Mouse (Mus musculus) embryonic facial prominence, embryonic 15.5 days (tissue): Measurements from ENCODE around the gene Glul. TPM values are rescaled to one million over a fixed set of nuclear protein-coding genes. Genes with fewer than 3 reads are reported as not detected.
"Not testable (repeated sequence)": the region's sequence is repeated elsewhere in the genome, so short reads cannot be mapped to it uniquely, and the experiment has no call there.

Experiments
- ATAC-seq: fragments of 200-750 bp; cut with Nextera tagmentation; 2 replicates; pipeline ENCODE4 v1.8.0; 2017; ENCODE audit warnings: low read depth, moderate TSS enrichment; ENCODE audit not compliant: insufficient number of reproducible peaks, low FRiP score, low TSS enrichment
- H3K27ac ChIP-seq: fragments of 300-500 bp; sonication (generic); replicated peaks from 2 replicates; pipeline ENCODE4 v1.5.1; 2015; ENCODE audit warnings: mild to moderate bottlenecking, inconsistent platforms
- H3K27me3 ChIP-seq: fragments of 300-500 bp; sonication (generic); 2 replicates; pipeline ENCODE4 v1.6.1; 2015; ENCODE audit warnings: inconsistent platforms
- H3K36me3 ChIP-seq: fragments of 300-500 bp; sonication (generic); 2 replicates; pipeline ENCODE4 v1.6.1; 2015; ENCODE audit warnings: mild to moderate bottlenecking, inconsistent platforms
- H3K4me1 ChIP-seq: fragments of 300-500 bp; sonication (generic); 2 replicates; pipeline ENCODE4 v1.6.1; 2015; ENCODE audit warnings: inconsistent platforms
- H3K4me2 ChIP-seq: fragments of 300-500 bp; sonication (generic); replicated peaks from 2 replicates; pipeline ENCODE4 v1.6.1; 2015; ENCODE audit warnings: mild to moderate bottlenecking, inconsistent platforms
- H3K4me3 ChIP-seq: fragments of 300-500 bp; sonication (generic); replicated peaks from 2 replicates; pipeline ENCODE4 v1.5.1; 2015; ENCODE audit warnings: mild to moderate bottlenecking, inconsistent platforms
- H3K9ac ChIP-seq: fragments of 300-500 bp; sonication (generic); 2 replicates; pipeline ENCODE4 v1.6.1; 2015; ENCODE audit warnings: inconsistent platforms
- H3K9me3 ChIP-seq: fragments of 300-500 bp; sonication (generic); replicated peaks from 2 replicates; pipeline ENCODE4 v1.6.1; 2016; ENCODE audit warnings: inconsistent platforms
- WGBS: fragments of 180-500 bp; shearing (Covaris S2); methylation state at CpG from one replicate; pipeline ENCODE4 v1.1.7; 2015; 5-methylcytosine and 5-hydroxymethylcytosine counted together
- polyA plus RNA-seq: library from polyadenylated mRNA; unstranded; fragments of >200 nt; fragmentation: Nextera tagmentation; extraction: Ambion mirVana; gene quantifications from 2 replicates; pipeline ENCODE4 v1.2.1, GENCODE M21; 2015

Gene Glul
- polyA plus RNA-seq: 115 and 119 TPM in 2 replicates

GRCm38 (mm10) chr1:153899731-153900380 lies at the start of gene Glul, which contains the start of gene Teddm2:
Gene Glul, plus strand, starts transcription at chr1:153899944.
Gene Teddm2, minus strand, starts transcription at chr1:153900228.
- Histone ChIP-seq H3K36me3 (peaks cover 23% of the 10 kb centered on the region; the same call in 1 of the 2 replicates), H3K27me3 (no peaks in the 10 kb centered on the region), H3K9ac (peak within 1 kb of the TSS; percentile 77), H3K9me3 (no peaks in the 10 kb centered on the region), H3K4me2 (peak within 1 kb of the TSS; percentile 79), H3K27ac (peak within 1 kb of the TSS; percentile 97), H3K4me1 (peaks cover 26% of the 10 kb centered on the region), H3K4me3 (peak within 1 kb of the TSS; percentile 85)
- peak; percentile 96 for ATAC-seq
- WGBS: under 1% methylated on average over 51 of the region's 51 CpGs

- not testable (repeated sequence) for H3K4me2 ChIP-seq, H3K9ac ChIP-seq, H3K9me3 ChIP-seq, H3K36me3 ChIP-seq, H3K27me3 ChIP-seq, H3K27ac ChIP-seq, ATAC-seq, H3K4me1 ChIP-seq, H3K4me3 ChIP-seq
- WGBS: 73% methylated on average over 7 of the region's 7 CpGs
Measured at GRCm38 (mm10) chr1:153852696-153853095, 47.0 kb upstream of the Glul start.

GRCm38 (mm10) chr1:153855946-153856345 lies 43.8 kb upstream of the Glul start:
- Histone ChIP-seq H3K9ac (no peak overlapping the region), H3K4me2 (no peak overlapping the region), H3K4me3 (no peak overlapping the region), H3K36me3 (no peaks in the 10 kb centered on the region), H3K9me3 (no peaks in the 10 kb centered on the region), H3K27ac (no peak overlapping the region), H3K27me3 (no peaks in the 10 kb centered on the region), H3K4me1 (no peaks in the 10 kb centered on the region)
- 58% methylated on average over 8 of the region's 8 CpGs for WGBS
- no peak for ATAC-seq

GRCm38 (mm10) chr1:153874045-153874444 lies 25.7 kb upstream of the Glul start, which contains the start of gene Teddm1b:
Gene Teddm1b, plus strand, starts transcription at chr1:153874345.
- Histone ChIP-seq H3K36me3 (no peaks in the 10 kb centered on the region), H3K9me3 (no peaks in the 10 kb centered on the region), H3K4me2 (no peak within 1 kb of the TSS), H3K4me1 (no peaks in the 10 kb centered on the region), H3K27me3 (no peaks in the 10 kb centered on the region), H3K9ac (no peak within 1 kb of the TSS), H3K27ac (no peak within 1 kb of the TSS), H3K4me3 (no peak within 1 kb of the TSS)
- 85% methylated on average over 6 of the region's 6 CpGs for WGBS
- no peak for ATAC-seq

- not testable (repeated sequence) for H3K9me3 ChIP-seq, H3K27ac ChIP-seq, H3K9ac ChIP-seq, H3K4me1 ChIP-seq, H3K4me3 ChIP-seq, H3K36me3 ChIP-seq, H3K4me2 ChIP-seq, ATAC-seq, H3K27me3 ChIP-seq
- WGBS: 93% methylated on average over 17 of the region's 17 CpGs
Measured at GRCm38 (mm10) chr1:153880391-153880790, 19.4 kb upstream of the Glul start.

- Histone ChIP-seq H3K36me3 (no peaks in the 10 kb centered on the region), H3K9me3 (no peaks in the 10 kb centered on the region), H3K9ac (no peak overlapping the region), H3K4me3 (no peak overlapping the region), H3K27ac (no peak overlapping the region), H3K27me3 (0 out of 2 replicates have a peak, but pooled peaks cover 1% of the 10 kb centered on the region), H3K4me2 (no peak overlapping the region), H3K4me1 (peaks cover 7% of the 10 kb centered on the region)
- no peak for ATAC-seq
- 21% methylated on average over 17 of the region's 17 CpGs for WGBS
Measured at GRCm38 (mm10) chr1:153886024-153886633, 13.6 kb upstream of the Glul start.

GRCm38 (mm10) chr1:153890121-153890520 lies 9.6 kb upstream of the Glul start:
- Histone ChIP-seq H3K4me2 (no peak overlapping the region), H3K27me3 (0 out of 2 replicates have a peak, but pooled peaks cover 3% of the 10 kb centered on the region), H3K4me1 (peaks cover 8% of the 10 kb centered on the region), H3K36me3 (no peaks in the 10 kb centered on the region), H3K27ac (no peak overlapping the region), H3K4me3 (no peak overlapping the region), H3K9ac (no peak overlapping the region), H3K9me3 (no peaks in the 10 kb centered on the region)
- 91% methylated on average over 10 of the region's 10 CpGs for WGBS
- ATAC-seq: no peak

- ATAC-seq: no peak
- Histone ChIP-seq H3K4me1 (peaks cover 5% of the 10 kb centered on the region), H3K36me3 (no peaks in the 10 kb centered on the region)
Measured at GRCm38 (mm10) chr1:153891442-153891841, 8.3 kb upstream of the Glul start, which contains the start of gene Teddm1a. Gene Teddm1a, plus strand, starts transcription at chr1:153891742.

GRCm38 (mm10) chr1:153893746-153894145 lies 6.0 kb upstream of the Glul start:
- no peak overlapping the region for H3K4me3 ChIP-seq
- peaks cover 4% of the 10 kb centered on the region for H3K4me1 ChIP-seq
- ATAC-seq: no peak
- no peak overlapping the region for H3K4me2 ChIP-seq
- 56% methylated on average over 2 of the region's 2 CpGs for WGBS
- no peak overlapping the region for H3K27ac ChIP-seq
- no peaks in the 10 kb centered on the region for H3K36me3 ChIP-seq
- H3K9ac ChIP-seq: no peak overlapping the region
- H3K9me3 ChIP-seq: no peaks in the 10 kb centered on the region
- H3K27me3 ChIP-seq: 0 out of 2 replicates have a peak, but pooled peaks cover 3% of the 10 kb centered on the region

More at GRCm38 (mm10) chr1:153891442-153891841, 8.3 kb upstream of the Glul start, which contains the start of gene Teddm1a:
- 0 out of 2 replicates have a peak, but pooled peaks cover 3% of the 10 kb centered on the region for H3K27me3 ChIP-seq
- no peak within 1 kb of the TSS for H3K9ac ChIP-seq
- H3K9me3 ChIP-seq: no peaks in the 10 kb centered on the region
- WGBS: 51% methylated on average over 4 of the region's 4 CpGs
- H3K4me3 ChIP-seq: no peak within 1 kb of the TSS
- no peak within 1 kb of the TSS for H3K4me2 ChIP-seq
- H3K27ac ChIP-seq: no peak within 1 kb of the TSS

GRCm38 (mm10) chr1:153894201-153894893 lies 5.4 kb upstream of the Glul start:
- no peaks in the 10 kb centered on the region for H3K36me3 ChIP-seq
- WGBS: 51% methylated on average over 8 of the region's 8 CpGs
- H3K9ac ChIP-seq: no peak overlapping the region
- 0 out of 2 replicates have a peak, but pooled peaks cover 3% of the 10 kb centered on the region for H3K27me3 ChIP-seq
- no peak for ATAC-seq
- peaks cover 10% of the 10 kb centered on the region for H3K4me1 ChIP-seq
- no peak overlapping the region for H3K4me3 ChIP-seq
- H3K9me3 ChIP-seq: no peaks in the 10 kb centered on the region
- no peak overlapping the region for H3K4me2 ChIP-seq
- H3K27ac ChIP-seq: no peak overlapping the region

- H3K4me2 ChIP-seq: no peak overlapping the region
Measured at GRCm38 (mm10) chr1:153894979-153895378, 4.8 kb upstream of the Glul start.

More at GRCm38 (mm10) chr1:153894979-153895378, 4.8 kb upstream of the Glul start:
- Histone ChIP-seq H3K4me3 (no peak overlapping the region), H3K9ac (no peak overlapping the region), H3K27me3 (0 out of 2 replicates have a peak, but pooled peaks cover 3% of the 10 kb centered on the region), H3K36me3 (no peaks in the 10 kb centered on the region), H3K9me3 (no peaks in the 10 kb centered on the region), H3K27ac (no peak overlapping the region), H3K4me1 (peaks cover 10% of the 10 kb centered on the region)
- ATAC-seq: no peak
- WGBS: 35% methylated on average over 5 of the region's 5 CpGs
